Mouse (Mus musculus) gastrocnemius, adult 18-20 months (tissue): ENCODE results near the gene Gdf10. TPM values are rescaled to one million over a fixed set of nuclear protein-coding genes. Genes with fewer than 3 reads are reported as not detected.
A peak's percentile ranks its signal among the peaks of the same experiment; 100 is the strongest.

Source experiments
- DNase-seq: peaks from one replicate; pipeline ENCODE4 v3.0.0; 2021; ENCODE audit warnings: low spot score
- total RNA-seq, 2 experiments: library from RNA; stranded (reverse); gene quantifications; 2 replicates each; pipeline ENCODE4 v1.2.3; 2021

Gdf10 gene
- total RNA-seq, 2 experiments from 2014 or later: 1.2 TPM

GRCm38 (mm10) chr14:33933778-33934317, 10.5 kb downstream of the Gdf10 start:
- peak; percentile 35 for DNase-seq

GRCm38 (mm10) chr14:33939117-33939516, 15.7 kb downstream of the Gdf10 start:
- DNase-seq: peak; percentile 70

- DNase-seq: no peak
Observed at GRCm38 (mm10) chr14:33940739-33941138, 17.4 kb downstream of the Gdf10 start, which contains the start of gene Gdf2. TSS of gene Gdf2 (plus strand) at chr14:33941039.

- DNase-seq: no peak
Observed at GRCm38 (mm10) chr14:33942222-33942621, 18.8 kb downstream of the Gdf10 start.

GRCm38 (mm10) chr14:33946125-33946524, 22.7 kb downstream of the Gdf10 start:
- no peak for DNase-seq

GRCm38 (mm10) chr14:33952233-33952981, 29.0 kb downstream of the Gdf10 start:
- no peak for DNase-seq

- DNase-seq: no peak
Observed at GRCm38 (mm10) chr14:33953761-33954160, 30.4 kb downstream of the Gdf10 start, which contains the start of gene Rbp3. TSS of gene Rbp3 (plus strand) at chr14:33954003.

GRCm38 (mm10) chr14:33956055-33956454, 32.7 kb downstream of the Gdf10 start:
- DNase-seq: no peak

- no peak for DNase-seq
Observed at GRCm38 (mm10) chr14:33958186-33958585, 34.8 kb downstream of the Gdf10 start.

GRCm38 (mm10) chr14:33958841-33959240, 35.5 kb downstream of the Gdf10 start:
- no peak for DNase-seq

- peak; percentile 29 for DNase-seq
Observed at GRCm38 (mm10) chr14:33959341-33959740, 36.0 kb downstream of the Gdf10 start.

- no peak for DNase-seq
Observed at GRCm38 (mm10) chr14:33965675-33966074, 42.3 kb downstream of the Gdf10 start.

- DNase-seq: no peak
Observed at GRCm38 (mm10) chr14:33972679-33973078, 49.3 kb downstream of the Gdf10 start.

GRCm38 (mm10) chr14:33974752-33975151, 51.4 kb downstream of the Gdf10 start:
- no peak for DNase-seq

GRCm38 (mm10) chr14:33977748-33978147, 54.4 kb downstream of the Gdf10 start:
- no peak for DNase-seq

- no peak for DNase-seq
Observed at GRCm38 (mm10) chr14:33978604-33979059, 55.2 kb downstream of the Gdf10 start, which contains the start of gene Zfp488. TSS of gene Zfp488 (minus strand) at chr14:33978764.

Other genes with a start within 250 kb of the Gdf10 start
- gene Gdf2, start 17.5 kb downstream of the Gdf10 start, total RNA-seq: not detected
- gene Rbp3, start 30.4 kb downstream of the Gdf10 start, total RNA-seq: not detected
- not detected for gene Zfp488, start 55.2 kb downstream of the Gdf10 start, total RNA-seq
- gene Gm30083, start 91.6 kb downstream of the Gdf10 start, total RNA-seq: not detected
- gene Gm5460, start 93.2 kb downstream of the Gdf10 start, total RNA-seq: not detected
- gene Antxrl, start 129.1 kb downstream of the Gdf10 start, total RNA-seq: not detected
- gene Anxa8, start 162.4 kb downstream of the Gdf10 start, total RNA-seq: 1 to 10 TPM in 1 of 2 experiments, under 1 TPM in 1; 0.88 to 1.0 TPM
- gene A630023A22Rik, start 179.2 kb downstream of the Gdf10 start, total RNA-seq: not detected
- under 1 TPM in 1 of 2 experiments, not detected in 1; 0.07 TPM for gene Npy4r, start 228.9 kb downstream of the Gdf10 start, total RNA-seq